In genomic region chr4:129681837-129682236, GRCm38 (mm10) we compare ENCODE assay signal across 21 mouse cellular contexts. TPM values are rescaled to one million over a fixed set of nuclear protein-coding genes. Genes with fewer than 3 reads are reported as not detected.
DNase-seq lines count a peak whose midpoint lies in the region; ATAC-seq and TF ChIP-seq lines count a peak whose summit lies in the region.
"Had no signal": no experiment of that assay in that cellular context is flagged by ENCODE, and none has a peak within 500 bp of the region (broad histone marks: within the 10 kb centered on the region; RNA-seq: fewer than 3 reads in every experiment).

No protein-coding gene starts in this region.

- peaks cover 6% of the 10 kb centered on the region for H3K4me1 ChIP-seq in kidney, embryonic 15.5 days
- no peaks in the 10 kb centered on the region for H3K4me1 ChIP-seq in liver, embryonic 14.5 days (replicated peaks; ENCODE audit: control insufficient read depth in 2 of 2, insufficient read depth in 2 of 2, low read length in 1 of 2)
- H3K4me1 ChIP-seq in liver, embryonic 11.5 days (replicated peaks; ENCODE audit: control insufficient read depth, insufficient read depth, low read length) = no peaks in the 10 kb centered on the region
- no peaks in the 10 kb centered on the region for H3K4me1 ChIP-seq in testis, adult 2 months (ENCODE audit: control insufficient read depth, insufficient read depth, low read length)
- H3K4me1 ChIP-seq: embryonic facial prominence, embryonic 10.5 days; forebrain, embryonic 10.5 days; heart, embryonic 13.5 days; hindbrain, embryonic 15.5 days had no signal

- TF ChIP-seq EP300 in liver, embryonic 14.5 days (IDR thresholded peaks at IDR 0.05; ENCODE audit: low read depth) = no peak

- no peaks in the 10 kb centered on the region for H3K27me3 ChIP-seq in kidney, embryonic 15.5 days
- H3K27me3 ChIP-seq in liver, embryonic 14.5 days (ENCODE audit: control insufficient read depth, insufficient read depth, low read length) = no peaks in the 10 kb centered on the region
- no peaks in the 10 kb centered on the region for H3K27me3 ChIP-seq in liver, embryonic 11.5 days (replicated peaks; ENCODE audit: control insufficient read depth, insufficient read depth, low read length)
- H3K27me3 ChIP-seq in testis, adult 2 months (ENCODE audit: control insufficient read depth, insufficient read depth, low read length) = no peaks in the 10 kb centered on the region
- H3K27me3 ChIP-seq: CH12.LX; heart, embryonic 13.5 days; hindbrain, embryonic 15.5 days had no signal

- no peak overlapping the region for H3K4me3 ChIP-seq in kidney, embryonic 15.5 days (replicated peaks)
- no peak overlapping the region for H3K4me3 ChIP-seq in liver, embryonic 14.5 days (ENCODE audit: insufficient read depth in 1 of 2, low read depth in 2 of 2, low read length in 2 of 2)
- no peak overlapping the region for H3K4me3 ChIP-seq in liver, embryonic 11.5 days (ENCODE audit: low read depth, low read length)
- H3K4me3 ChIP-seq in testis, adult 2 months (ENCODE audit: control insufficient read depth, low read depth, low read length) = no peak overlapping the region
- H3K4me3 ChIP-seq: embryonic facial prominence, embryonic 10.5 days; erythroblast, embryonic 14.5 days; forebrain, embryonic 10.5 days; heart, embryonic 13.5 days; hindbrain, embryonic 15.5 days had no signal

- peaks cover 93% of the 10 kb centered on the region for H3K36me3 ChIP-seq in kidney, embryonic 15.5 days
- no peaks in the 10 kb centered on the region; the same call in 1 of the 2 replicates for H3K36me3 ChIP-seq in liver, embryonic 14.5 days (replicated peaks; ENCODE audit: control insufficient read depth, insufficient read depth, low read depth)
- H3K36me3 ChIP-seq in liver, embryonic 11.5 days (ENCODE audit: control insufficient read depth, insufficient read depth, low read length) = peaks cover 23% of the 10 kb centered on the region
- peaks cover 7% of the 10 kb centered on the region for H3K36me3 ChIP-seq in testis, adult 2 months (ENCODE audit: control insufficient read depth, insufficient read depth, low read length)

- no peaks in the 10 kb centered on the region for H3K9me3 ChIP-seq in kidney, embryonic 15.5 days (replicated peaks)
- no peaks in the 10 kb centered on the region for H3K9me3 ChIP-seq in liver, embryonic 14.5 days (ENCODE audit: control insufficient read depth, low read length)
- no peaks in the 10 kb centered on the region for H3K9me3 ChIP-seq in liver, embryonic 11.5 days (ENCODE audit: control insufficient read depth, low read length)
- H3K9me3 ChIP-seq: embryonic facial prominence, embryonic 10.5 days; forebrain, embryonic 10.5 days; heart, embryonic 13.5 days; hindbrain, embryonic 15.5 days had no signal

- 90% methylated on average over 11 of the region's 11 CpGs for WGBS in kidney, embryonic 15.5 days
- WGBS in liver, embryonic 14.5 days (ENCODE audit: insufficient replicate concordance) = 77% methylated on average over 11 of the region's 11 CpGs
- 90% methylated on average over 11 of the region's 11 CpGs for WGBS in liver, embryonic 11.5 days

- peak; percentile 51 for TF ChIP-seq CTCF in liver, embryonic 14.5 days (IDR thresholded peaks at IDR 0.05; ENCODE audit: low read depth)
- peak; percentile 7; the same call in 1 of the 2 replicates for TF ChIP-seq CTCF in testis, adult 2 months (IDR thresholded peaks at IDR 0.05; ENCODE audit: control insufficient read depth, insufficient read depth, insufficient replicate concordance, low read depth, low read length)

- H3K9ac ChIP-seq in kidney, embryonic 15.5 days = no peak overlapping the region
- H3K9ac ChIP-seq in liver, embryonic 14.5 days (replicated peaks) = no peak overlapping the region
- H3K9ac ChIP-seq in liver, embryonic 11.5 days (ENCODE audit: low read depth, low read length) = no peak overlapping the region
- H3K9ac ChIP-seq: heart, embryonic 13.5 days; hindbrain, embryonic 15.5 days had no signal

- no peak for DNase-seq in kidney, postnatal 36 days
- DNase-seq in liver, embryonic 14.5 days (ENCODE audit: low read depth in 3 of 3, low spot score in 3 of 3) = no peak
- DNase-seq in liver, embryonic 11.5 days (ENCODE audit: low spot score) = no peak
- no peak for DNase-seq in testis, postnatal 14 days (ENCODE audit: low spot score)
- DNase-seq: adrenal gland, postnatal 10 days; cerebellum, adult 11 months; cerebellum, adult 9-10 months; cerebellum, postnatal 36 days; gastrocnemius, postnatal 36 days; heart, adult 11 months; heart, postnatal 36 days had no signal

- no peak for TF ChIP-seq POLR2A in testis, adult 2 months (IDR thresholded peaks at IDR 0.05; ENCODE audit: control insufficient read depth, low read depth, low read length)

- H3K27ac ChIP-seq in kidney, embryonic 15.5 days = peak overlapping the region; percentile 16; the same call in 1 of the 2 replicates
- no peak overlapping the region for H3K27ac ChIP-seq in liver, embryonic 14.5 days
- H3K27ac ChIP-seq in liver, embryonic 11.5 days (ENCODE audit: low read depth, low read length) = no peak overlapping the region
- H3K27ac ChIP-seq in testis, adult 2 months (ENCODE audit: control insufficient read depth, insufficient read depth, low read depth, low read length) = no peak overlapping the region
- H3K27ac ChIP-seq: embryonic facial prominence, embryonic 10.5 days; forebrain, embryonic 10.5 days; heart, embryonic 13.5 days; hindbrain, embryonic 15.5 days had no signal

- H3K4me2 ChIP-seq in kidney, embryonic 15.5 days = no peak overlapping the region
- H3K4me2 ChIP-seq in liver, embryonic 14.5 days (ENCODE audit: low read depth) = no peak overlapping the region
- H3K4me2 ChIP-seq in liver, embryonic 11.5 days = no peak overlapping the region
- H3K4me2 ChIP-seq: heart, embryonic 13.5 days; hindbrain, embryonic 15.5 days had no signal

- no peak for ATAC-seq in kidney, embryonic 15.5 days (replicated peaks; ENCODE audit: low FRiP score)
- ATAC-seq in liver, embryonic 14.5 days (ENCODE audit: insufficient read depth) = no peak
- ATAC-seq in liver, embryonic 11.5 days (replicated peaks; ENCODE audit: low FRiP score) = no peak
- ATAC-seq in CD4-positive, CD25-positive, alpha-beta regulatory T cell, adult 4 months = no peak
- ATAC-seq: forebrain, embryonic 14.5 days had no signal

RNA-seq across cellular contexts. Expression of gene Kpna6, which starts 9.3 kb away (rescaled TPM):
- polyA plus RNA-seq in kidney, embryonic 15.5 days (2015; fragmentation: Nextera tagmentation; extraction: Ambion mirVana) = 18.6 and 18.7 TPM in 2 replicates
- polyA plus RNA-seq in liver, embryonic 14.5 days (2012; rRNA removed) = 8.9 and 10.1 TPM in 2 replicates
- polyA plus RNA-seq in liver, embryonic 14.5 days (2014; fragmentation: Nextera tagmentation; extraction: Ambion mirVana) = 5.4 and 7.1 TPM in 2 replicates
- 11.7 and 12.6 TPM in 2 replicates for polyA plus RNA-seq in liver, embryonic 11.5 days (2014; fragmentation: Nextera tagmentation; extraction: Ambion mirVana)
- 140 and 143 TPM in 2 replicates for polyA plus RNA-seq in testis, adult 2 months (2012; rRNA removed)
- polyA plus RNA-seq in CD4-positive, CD25-positive, alpha-beta regulatory T cell, adult 4 months (2017; shearing (Covaris generic)) = 10 to 100 TPM; 11.8 to 12.0 TPM

RNA-seq across cellular contexts. Expression of gene Tmem39b, which starts 14.8 kb away (rescaled TPM):
- 20.2 and 21.6 TPM in 2 replicates for polyA plus RNA-seq in kidney, embryonic 15.5 days (2015; fragmentation: Nextera tagmentation; extraction: Ambion mirVana)
- 9.3 and 11.3 TPM in 2 replicates for polyA plus RNA-seq in liver, embryonic 14.5 days (2012; rRNA removed)
- polyA plus RNA-seq in liver, embryonic 14.5 days (2014; fragmentation: Nextera tagmentation; extraction: Ambion mirVana) = 5.5 and 6.0 TPM in 2 replicates
- polyA plus RNA-seq in liver, embryonic 11.5 days (2014; fragmentation: Nextera tagmentation; extraction: Ambion mirVana) = 24.1 and 24.7 TPM in 2 replicates
- 273 and 283 TPM in 2 replicates for polyA plus RNA-seq in testis, adult 2 months (2012; rRNA removed)
- polyA plus RNA-seq in CD4-positive, CD25-positive, alpha-beta regulatory T cell, adult 4 months (2017; shearing (Covaris generic)) = 10 to 100 TPM in 1 of 2 experiments, 1 to 10 TPM in 1; 8.1 to 16.8 TPM

RNA-seq across cellular contexts. Expression of gene Txlna, which starts 41.0 kb away (rescaled TPM):
- 82.1 and 84.4 TPM in 2 replicates for polyA plus RNA-seq in kidney, embryonic 15.5 days (2015; fragmentation: Nextera tagmentation; extraction: Ambion mirVana)
- 12.2 and 17.0 TPM in 2 replicates for polyA plus RNA-seq in liver, embryonic 14.5 days (2012; rRNA removed)
- 26.3 and 30.3 TPM in 2 replicates for polyA plus RNA-seq in liver, embryonic 14.5 days (2014; fragmentation: Nextera tagmentation; extraction: Ambion mirVana)
- 70.6 and 76.7 TPM in 2 replicates for polyA plus RNA-seq in liver, embryonic 11.5 days (2014; fragmentation: Nextera tagmentation; extraction: Ambion mirVana)
- 15.3 and 15.9 TPM in 2 replicates for polyA plus RNA-seq in testis, adult 2 months (2012; rRNA removed)
- 10 to 100 TPM; 19.8 to 29.3 TPM for polyA plus RNA-seq in CD4-positive, CD25-positive, alpha-beta regulatory T cell, adult 4 months (2017; shearing (Covaris generic))

RNA-seq across cellular contexts. Expression of gene Ccdc28b, which starts 58.1 kb away (rescaled TPM):
- 52.4 and 65.7 TPM in 2 replicates for polyA plus RNA-seq in kidney, embryonic 15.5 days (2015; fragmentation: Nextera tagmentation; extraction: Ambion mirVana)
- polyA plus RNA-seq in liver, embryonic 14.5 days (2012; rRNA removed) = 5.7 and 12.0 TPM in 2 replicates
- 11.0 and 12.4 TPM in 2 replicates for polyA plus RNA-seq in liver, embryonic 14.5 days (2014; fragmentation: Nextera tagmentation; extraction: Ambion mirVana)
- polyA plus RNA-seq in liver, embryonic 11.5 days (2014; fragmentation: Nextera tagmentation; extraction: Ambion mirVana) = 27.2 and 33.1 TPM in 2 replicates
- polyA plus RNA-seq in testis, adult 2 months (2012; rRNA removed) = 13.8 and 14.1 TPM in 2 replicates
- polyA plus RNA-seq in CD4-positive, CD25-positive, alpha-beta regulatory T cell, adult 4 months (2017; shearing (Covaris generic)) = 10 to 100 TPM; 28.6 to 39.5 TPM

Comparison
In these comparisons a context has a peak if more than half of its experiments do, and no peak if none do; other contexts are left out.
1. RNA of gene Tmem39b, which starts 14.8 kb away (polyA plus RNA-seq): 273 to 283 TPM in testis, adult 2 months; 24.1 to 24.7 TPM in liver, embryonic 11.5 days, 20.2 to 21.6 TPM in kidney, embryonic 15.5 days, 8.1 to 16.8 TPM in CD4-positive, CD25-positive, alpha-beta regulatory T cell, adult 4 months and 5.5 to 11.3 TPM in liver, embryonic 14.5 days; every median in the first group is over 10 times any median in the second.